Mouse (Mus musculus): Measurements from ENCODE around the gene Grin3a.
"Not testable (repeated sequence)": the region's sequence is repeated elsewhere in the genome, so short reads cannot be mapped to it uniquely, and the experiment has no call there.

Gene Grin3a

DNA sequence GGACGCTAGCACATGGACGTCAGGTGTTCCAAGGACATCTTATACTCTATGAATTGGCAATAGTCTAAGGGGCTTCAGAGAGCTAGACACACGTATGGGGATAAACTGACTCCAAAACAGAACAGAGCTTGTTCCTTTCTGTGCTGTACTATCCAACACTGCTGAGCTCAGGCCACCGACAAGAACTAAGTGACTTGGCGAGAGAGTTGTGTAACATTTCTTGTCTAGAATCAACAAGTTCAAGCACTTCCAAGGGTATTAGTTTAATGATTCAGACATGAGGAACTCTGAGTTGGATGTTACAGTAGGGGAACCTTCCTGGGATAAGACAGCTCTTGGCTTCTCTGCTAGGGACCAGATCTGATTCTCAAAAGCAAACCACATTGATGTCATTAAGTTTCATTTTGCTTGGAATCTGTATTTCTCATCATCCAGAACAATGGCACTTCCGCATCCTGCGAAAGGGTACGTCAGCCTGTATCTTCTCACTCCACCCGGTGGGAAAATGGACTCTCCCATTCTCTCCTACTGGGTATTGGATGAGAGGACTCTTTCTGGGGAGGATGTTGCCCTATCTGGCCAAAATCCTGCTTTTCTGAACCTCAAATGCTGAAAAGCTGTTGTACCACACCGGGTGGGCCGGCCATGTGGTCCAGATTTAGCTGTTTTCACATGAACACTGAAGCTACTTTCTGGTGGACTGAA is 165.2 kb downstream of the Grin3a start:
- no peak for DNase-seq (ENCODE audit: low spot score in 2 of 2)

DNA sequence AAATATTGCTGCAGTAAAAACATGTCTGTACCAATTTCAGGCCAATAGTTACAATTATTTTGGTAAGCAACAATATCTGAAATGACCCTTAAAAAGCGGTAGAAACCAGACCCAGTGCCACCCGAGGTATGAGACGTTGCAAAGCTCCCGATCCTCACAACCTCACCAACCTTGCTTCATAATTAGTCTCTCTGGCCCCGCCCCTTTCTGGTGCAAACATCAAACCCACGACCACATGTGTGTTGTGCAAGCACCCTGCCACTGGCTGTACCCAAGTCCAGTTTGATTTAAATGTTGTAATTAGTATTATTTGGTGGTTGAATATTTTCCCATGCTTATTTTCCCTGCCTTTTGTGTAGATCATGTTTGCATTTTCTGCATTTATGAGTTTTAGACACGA is 168.8 kb downstream of the Grin3a start:
- DNase-seq (ENCODE audit: low spot score in 2 of 2) = no peak

DNA sequence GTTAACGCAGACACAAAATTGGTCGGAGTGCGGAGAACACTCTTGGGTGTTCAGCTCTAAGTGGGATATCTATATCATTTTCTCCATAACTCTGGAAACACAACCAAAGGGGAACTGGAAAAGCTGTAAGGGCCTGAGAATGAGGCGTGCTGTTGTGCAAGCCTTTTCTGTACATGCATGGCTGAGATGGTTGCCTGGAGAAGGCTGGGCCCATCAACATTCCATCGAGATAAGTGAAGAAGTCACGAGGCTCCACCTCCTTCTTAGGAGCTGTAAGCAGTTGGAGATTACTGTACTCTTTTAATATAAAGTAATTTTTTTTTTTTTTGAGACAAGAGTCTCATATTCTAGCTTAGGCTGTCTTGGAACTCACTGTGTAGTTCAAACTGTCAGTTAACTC is 169.5 kb downstream of the Grin3a start:
- no peak for DNase-seq (ENCODE audit: low spot score in 2 of 2)

GRCm38 (mm10) chr4:49664850-49665249 is 180.7 kb downstream of the Grin3a start:
- DNase-seq (ENCODE audit: low spot score in 2 of 2) = no peak

- DNase-seq (ENCODE audit: low spot score in 2 of 2) = no peak
Observed at GRCm38 (mm10) chr4:49662231-49662630, 183.3 kb downstream of the Grin3a start.

GRCm38 (mm10) chr4:49661664-49662063 is 183.9 kb downstream of the Grin3a start:
- DNase-seq (ENCODE audit: low spot score in 2 of 2) = no peak

DNA sequence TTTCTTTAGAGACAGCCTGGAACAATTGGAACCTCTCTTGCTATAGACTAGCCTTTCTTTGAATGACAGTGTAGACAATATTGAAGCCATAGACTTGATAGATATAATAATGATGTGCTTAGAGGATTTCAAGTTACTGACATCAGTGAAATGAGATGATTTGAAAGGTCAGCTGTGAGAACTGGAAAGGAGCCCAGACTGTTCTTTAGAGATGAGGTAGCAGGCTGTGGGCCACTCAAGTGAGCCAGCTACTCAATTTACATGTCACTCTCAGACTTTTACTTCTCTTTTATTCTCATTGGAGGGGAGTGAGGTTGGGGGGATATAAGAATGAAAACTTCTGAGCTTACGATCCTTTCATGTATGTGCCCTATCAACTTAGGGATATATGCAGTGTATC is 186.1 kb downstream of the Grin3a start:
- DNase-seq (ENCODE audit: low spot score in 2 of 2) = no peak

DNA sequence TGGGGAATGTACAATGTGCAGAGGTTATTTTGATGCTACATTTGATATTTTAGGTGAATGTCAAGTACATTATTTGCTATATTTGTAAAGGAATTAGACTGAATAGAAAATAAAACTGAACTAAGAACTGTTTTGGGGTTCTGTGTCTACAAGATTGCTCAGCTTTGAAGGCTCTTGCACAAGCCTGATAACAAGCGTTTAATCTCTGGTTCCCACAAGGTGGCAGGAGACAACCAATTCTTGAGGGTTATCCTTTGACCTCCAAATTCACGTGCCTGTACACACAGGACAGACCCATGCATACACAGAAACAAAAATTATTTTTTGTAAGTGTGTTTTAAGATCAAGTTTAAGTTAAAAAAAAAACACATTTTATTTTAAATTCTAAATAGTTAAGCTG is 205.6 kb downstream of the Grin3a start:
- no peak for DNase-seq (ENCODE audit: low spot score in 2 of 2)

DNA sequence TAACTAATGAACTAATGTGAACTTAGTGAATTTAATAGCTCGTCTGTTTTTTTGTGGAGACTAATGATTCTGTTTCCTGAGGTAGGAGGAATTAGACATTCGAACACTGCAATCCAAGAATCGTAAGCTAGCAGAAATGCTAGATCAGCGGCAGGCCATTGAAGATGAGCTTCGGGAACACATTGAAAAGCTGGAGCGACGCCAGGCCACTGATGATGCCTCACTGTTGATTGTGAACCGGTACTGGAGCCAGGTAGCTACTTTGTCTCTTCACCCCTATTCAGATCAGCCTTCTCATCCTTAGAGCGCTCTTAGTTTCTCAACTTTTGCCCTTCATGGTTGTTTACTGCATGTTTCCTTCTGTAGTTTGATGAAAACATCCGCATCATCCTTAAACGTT is 207.7 kb downstream of the Grin3a start:
- DNase-seq (ENCODE audit: low spot score in 2 of 2) = no peak

DNA sequence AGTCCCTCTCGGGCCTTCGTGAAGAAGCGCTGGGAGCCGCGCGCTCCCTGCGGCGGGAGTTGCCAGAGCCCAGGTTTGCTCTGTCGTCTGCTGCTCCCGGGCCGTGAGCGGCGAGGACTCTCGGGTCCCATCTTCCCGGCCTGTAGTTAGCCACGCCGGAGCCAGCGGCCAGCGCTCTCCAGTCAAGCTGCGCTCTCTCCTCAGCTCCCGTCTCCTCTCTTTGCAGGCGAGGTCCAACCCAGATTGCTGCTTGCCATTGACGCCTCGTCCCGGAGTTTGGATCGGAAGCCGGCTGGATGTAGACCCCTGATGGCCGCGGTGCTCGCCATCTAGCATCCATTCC is 213.4 kb downstream of the Grin3a start:
- DNase-seq (ENCODE audit: low spot score in 2 of 2) = no peak

- peak; percentile 94 to 95 for DNase-seq (ENCODE audit: low spot score in 2 of 2)
Observed at GRCm38 (mm10) chr4:49631319-49632138, 214.0 kb downstream of the Grin3a start, which contains the start of gene Rnf20. TSS of gene Rnf20 (plus strand) at chr4:49632006.

DNA sequence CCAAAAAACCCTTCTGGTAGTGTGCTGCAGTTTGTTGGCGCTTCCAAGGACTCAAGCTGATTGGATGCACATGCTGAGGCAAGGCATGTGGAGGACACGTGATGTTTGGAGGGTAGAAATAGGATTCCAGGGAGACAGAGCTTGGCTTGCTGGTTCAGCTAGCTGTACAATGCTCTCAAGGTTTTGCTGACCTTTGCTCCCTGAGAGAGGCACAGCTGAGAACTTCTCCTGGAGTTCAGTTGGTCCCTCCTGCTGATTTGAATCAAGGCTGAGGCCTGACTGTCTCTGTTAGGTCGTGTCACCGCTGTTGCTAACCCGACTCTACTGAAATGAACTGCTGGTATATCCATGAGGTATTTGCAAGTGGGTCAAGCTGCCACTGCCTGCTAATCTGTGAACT is 216.6 kb downstream of the Grin3a start:
- no peak for DNase-seq (ENCODE audit: low spot score in 2 of 2)

GRCm38 (mm10) chr4:49626973-49627372 is 218.6 kb downstream of the Grin3a start:
- peak; percentile 56 to 73 for DNase-seq (ENCODE audit: low spot score in 2 of 2)

DNA sequence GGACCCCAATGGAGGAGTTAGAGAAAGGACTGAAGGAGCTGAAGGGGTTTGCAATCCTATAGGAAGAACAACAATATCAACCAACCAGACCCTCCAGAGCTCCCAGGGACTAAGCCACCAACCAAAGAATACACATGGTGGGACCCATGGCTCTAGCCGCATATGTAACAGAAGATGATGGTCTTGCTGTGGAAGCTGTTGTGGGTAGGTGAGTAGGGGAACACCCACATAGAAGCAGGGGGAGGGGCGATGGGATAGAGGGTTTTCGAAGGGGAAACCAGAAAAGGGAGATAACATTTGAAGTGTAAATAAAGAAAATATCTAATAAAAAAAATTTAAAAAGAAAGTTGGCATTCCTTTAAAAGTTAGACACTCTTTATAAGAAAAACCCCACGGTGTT is 220.6 kb downstream of the Grin3a start:
- not testable (repeated sequence) for DNase-seq (ENCODE audit: low spot score in 2 of 2)

GRCm38 (mm10) chr4:49623916-49624315 is 221.6 kb downstream of the Grin3a start:
- no peak for DNase-seq (ENCODE audit: low spot score in 2 of 2)

- DNase-seq (ENCODE audit: low spot score in 2 of 2) = no peak
Observed at GRCm38 (mm10) chr4:49622272-49622671, 223.3 kb downstream of the Grin3a start.

DNA sequence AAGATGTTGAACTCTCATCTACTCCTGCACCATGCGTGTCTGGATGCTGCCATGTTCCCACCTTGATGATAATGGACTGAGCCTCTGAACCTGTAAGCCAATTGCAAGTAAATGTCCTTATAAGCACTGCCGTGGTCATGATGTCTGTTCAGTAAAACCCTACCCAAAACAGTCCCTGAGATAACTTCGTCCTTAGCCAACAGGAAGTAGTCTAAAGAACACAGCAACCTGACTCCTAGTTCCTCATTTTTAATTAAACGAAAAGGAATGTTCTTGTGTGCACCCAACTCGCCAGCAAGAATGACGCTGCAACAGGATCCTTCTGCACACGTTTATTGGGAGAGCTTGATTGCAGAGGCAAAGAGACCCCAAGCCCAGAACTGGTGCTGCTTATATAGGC is 225.7 kb downstream of the Grin3a start:
- DNase-seq (ENCODE audit: low spot score in 2 of 2) = not testable (repeated sequence)

- no peak for DNase-seq (ENCODE audit: low spot score in 2 of 2)
Observed at GRCm38 (mm10) chr4:49616924-49617323, 228.6 kb downstream of the Grin3a start.

Data from natural killer cell, adult 2 months (primary cell).